In genomic region chr6:136466956-136467750, GRCm38 (mm10) we compare ENCODE assay signal across 1 mouse cellular context.
TF ChIP-seq lines count a peak whose summit lies in the region.

No protein-coding gene starts in this region.

TF ChIP-seq in CH12.LX, 34 proteins besides CTCF, POLR2A, EP300 and RAD21 (continued from another document):
- TF ChIP-seq TBP (conservative IDR thresholded peaks at IDR 0.05; ENCODE audit: low read depth, low read length) (0 out of 2 replicates have a peak, but pooled peaks have one; percentile 16), USF1 (IDR thresholded peaks at IDR 0.05; ENCODE audit: low read depth, low read length) (no peak)
